Mouse (Mus musculus): ENCODE measurements around the gene Pten.
"Not testable (repeated sequence)": the region's sequence is repeated elsewhere in the genome, so short reads cannot be mapped to it uniquely, and the experiment has no call there.

The Pten gene

DNA sequence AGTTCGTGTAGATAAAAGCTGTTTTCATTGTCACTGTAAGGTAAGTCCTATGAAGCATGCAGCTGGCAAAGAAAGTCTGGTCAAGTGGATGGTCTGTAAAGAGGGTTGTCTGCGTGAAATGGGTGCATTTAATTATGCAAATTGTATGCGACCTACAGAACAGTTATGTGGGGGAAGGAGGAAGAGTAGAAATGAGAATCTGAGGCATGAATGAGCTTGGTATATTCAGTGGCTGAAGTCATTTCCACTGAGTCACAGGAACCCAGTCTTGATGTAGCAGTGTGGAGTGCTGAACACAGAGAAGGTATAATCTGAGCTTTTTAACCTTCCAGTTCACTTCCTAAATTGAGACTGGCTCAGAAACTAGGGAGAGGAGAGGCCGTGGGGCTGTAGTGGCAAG, 61.5 kb downstream of the Pten start:
- DNase-seq (ENCODE audit: low spot score) = no peak

DNA sequence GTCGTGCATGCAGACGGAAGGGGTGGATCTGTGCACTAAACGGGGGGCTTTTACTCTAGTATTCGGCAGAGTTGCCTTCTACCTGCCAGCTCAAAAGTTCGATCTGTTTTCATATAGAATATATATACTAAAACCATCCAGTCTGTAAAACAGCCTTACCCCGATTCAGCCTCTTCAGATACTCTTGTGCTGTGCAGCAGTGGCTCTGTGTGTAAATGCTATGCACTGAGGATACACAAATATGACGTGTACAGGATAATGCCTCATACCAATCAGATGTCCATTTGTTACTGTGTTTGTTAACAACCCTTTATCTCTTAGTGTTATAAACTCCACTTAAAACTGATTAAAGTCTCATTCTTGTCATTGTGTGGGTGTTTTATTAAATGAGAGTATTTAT, 65.7 kb downstream of the Pten start:
- DNase-seq (ENCODE audit: low spot score) = not testable (repeated sequence)

DNA sequence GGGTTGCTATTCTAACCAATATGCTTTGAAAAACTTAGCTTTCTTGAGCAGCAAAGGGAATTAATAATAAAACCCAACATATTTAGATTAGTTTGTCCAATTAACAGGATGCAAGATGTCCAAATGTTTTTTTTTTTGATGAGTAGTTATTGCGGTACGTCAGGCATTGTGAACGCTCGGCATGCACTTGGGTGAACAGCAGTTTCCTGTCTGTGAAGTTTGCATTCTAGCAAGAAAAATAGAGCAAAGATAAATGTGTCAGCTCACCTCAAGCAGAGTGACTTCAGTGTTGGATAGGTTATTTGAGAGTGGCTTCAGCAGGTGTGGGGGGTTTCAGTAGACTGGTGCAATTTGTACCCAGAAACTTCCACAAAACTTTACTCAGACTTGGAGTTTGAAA, 69.3 kb downstream of the Pten start:
- DNase-seq (ENCODE audit: low spot score) = no peak

DNA sequence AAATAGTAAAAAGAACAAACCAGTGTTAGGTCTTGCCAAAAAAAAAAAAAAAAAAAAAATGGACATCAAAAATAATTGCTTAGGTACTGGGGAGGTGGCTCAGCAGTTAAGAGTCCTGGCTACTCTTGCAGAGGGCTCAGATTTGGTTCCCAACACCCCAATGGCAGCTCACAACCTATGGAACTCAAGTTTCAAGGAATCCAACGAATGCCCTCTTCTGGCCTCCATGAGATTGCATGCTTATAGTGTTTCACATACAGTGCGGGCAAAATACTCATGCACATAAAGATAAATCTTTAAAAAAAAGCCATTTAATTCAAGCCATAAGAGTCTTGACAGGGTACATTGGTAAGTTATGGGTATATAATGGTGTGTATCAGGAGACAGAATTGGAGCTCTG, 72.6 kb downstream of the Pten start:
- no peak for DNase-seq (ENCODE audit: low spot score)

DNA sequence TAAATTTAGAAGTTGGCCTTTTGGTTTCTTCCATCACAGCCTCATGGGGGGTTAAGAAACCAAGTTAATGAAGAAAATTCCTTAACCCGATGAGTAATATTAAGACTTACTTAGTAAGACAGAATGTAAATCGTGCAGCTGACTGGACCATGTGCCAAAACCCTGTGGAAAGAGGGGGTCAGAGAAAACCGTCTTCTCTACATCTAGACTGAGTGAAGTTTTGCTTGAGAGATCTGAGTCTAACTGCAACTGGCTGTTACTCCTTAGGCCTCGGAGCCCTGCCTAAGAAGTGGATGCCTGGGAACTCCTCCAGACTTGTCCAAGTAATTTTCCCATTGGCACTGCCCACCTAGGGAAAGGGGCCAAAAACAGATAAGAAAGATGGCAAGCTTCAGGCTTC, 74.0 kb downstream of the Pten start:
- DNase-seq (ENCODE audit: low spot score) = no peak

DNA sequence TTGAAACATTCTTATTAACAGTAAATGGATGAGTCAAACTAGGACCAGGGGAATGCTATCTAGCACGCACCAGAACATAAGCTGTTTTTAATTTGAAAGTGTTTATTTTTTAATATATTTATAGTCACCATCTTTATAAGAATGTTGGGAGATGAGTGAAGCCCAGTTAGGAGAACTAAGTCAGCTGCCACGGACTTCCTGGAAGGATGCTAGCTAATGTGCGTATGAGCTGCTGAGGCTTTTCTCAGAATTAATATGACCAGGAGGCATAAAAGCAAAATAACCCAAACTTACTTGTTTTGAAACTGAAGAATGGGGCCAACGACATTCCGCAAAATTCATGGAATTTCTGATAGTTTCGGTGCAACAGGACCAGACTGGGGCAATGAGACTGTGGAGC, 83.2 kb downstream of the Pten start:
- no peak for DNase-seq (ENCODE audit: low spot score)

DNA sequence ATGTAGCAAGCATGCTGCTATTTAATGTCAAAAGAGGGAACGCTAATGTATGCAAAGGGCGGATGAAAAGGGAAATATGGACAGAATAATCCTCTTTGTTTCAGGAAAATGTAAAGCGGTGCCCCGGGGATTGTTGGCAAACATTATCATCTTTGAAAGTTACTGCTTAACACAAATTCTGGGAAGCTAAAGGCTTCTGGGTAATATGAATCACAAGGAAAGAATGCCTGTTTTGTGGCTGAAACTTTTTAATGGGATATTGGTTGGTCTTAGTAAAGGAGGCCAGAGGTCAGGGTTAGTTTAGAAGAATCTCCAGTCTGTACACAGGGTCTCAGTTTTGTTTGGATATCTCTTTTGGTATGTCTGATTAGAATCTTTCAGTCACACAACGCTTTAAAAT, 87.2 kb downstream of the Pten start:
- DNase-seq (ENCODE audit: low spot score) = no peak

DNA sequence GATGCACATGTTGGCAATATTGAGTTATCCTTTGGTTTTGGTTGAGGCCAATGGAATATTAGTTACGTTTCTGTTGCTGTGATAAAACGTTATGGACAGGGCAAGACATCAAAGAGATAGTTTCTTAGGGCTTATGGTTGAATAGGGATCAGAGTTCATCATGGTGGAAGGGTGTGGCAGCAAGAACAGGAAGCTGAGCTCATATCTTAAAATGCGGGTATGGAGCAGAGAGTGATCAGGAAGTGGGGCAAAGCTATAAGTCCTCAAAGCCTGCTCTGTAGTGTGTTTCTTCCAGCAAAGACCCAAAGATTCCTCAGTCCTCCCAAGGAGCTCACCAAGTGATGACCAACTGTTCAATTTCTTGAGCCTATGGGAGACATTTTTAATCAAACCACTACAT, 90.7 kb downstream of the Pten start:
- DNase-seq (ENCODE audit: low spot score) = no peak

DNA sequence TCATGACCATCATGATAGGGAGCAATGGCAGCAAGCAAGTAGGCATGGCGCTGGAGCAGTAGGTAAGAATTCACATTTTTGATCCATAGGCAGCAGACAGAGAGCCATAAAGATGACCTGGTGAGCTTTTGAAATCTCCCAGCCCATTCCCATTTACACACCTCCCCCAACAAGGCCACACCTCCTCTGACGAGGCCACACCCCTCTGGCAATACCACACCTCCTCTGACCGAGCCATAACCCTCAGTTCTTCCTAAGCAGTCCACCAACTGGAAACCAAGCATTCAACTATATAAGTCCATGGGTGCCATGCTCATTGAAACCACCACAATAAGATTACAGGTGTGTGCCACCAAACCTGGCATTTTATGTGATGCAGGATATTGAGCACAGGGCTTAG, 95.0 kb downstream of the Pten start:
- no peak for DNase-seq (ENCODE audit: low spot score)

DNA sequence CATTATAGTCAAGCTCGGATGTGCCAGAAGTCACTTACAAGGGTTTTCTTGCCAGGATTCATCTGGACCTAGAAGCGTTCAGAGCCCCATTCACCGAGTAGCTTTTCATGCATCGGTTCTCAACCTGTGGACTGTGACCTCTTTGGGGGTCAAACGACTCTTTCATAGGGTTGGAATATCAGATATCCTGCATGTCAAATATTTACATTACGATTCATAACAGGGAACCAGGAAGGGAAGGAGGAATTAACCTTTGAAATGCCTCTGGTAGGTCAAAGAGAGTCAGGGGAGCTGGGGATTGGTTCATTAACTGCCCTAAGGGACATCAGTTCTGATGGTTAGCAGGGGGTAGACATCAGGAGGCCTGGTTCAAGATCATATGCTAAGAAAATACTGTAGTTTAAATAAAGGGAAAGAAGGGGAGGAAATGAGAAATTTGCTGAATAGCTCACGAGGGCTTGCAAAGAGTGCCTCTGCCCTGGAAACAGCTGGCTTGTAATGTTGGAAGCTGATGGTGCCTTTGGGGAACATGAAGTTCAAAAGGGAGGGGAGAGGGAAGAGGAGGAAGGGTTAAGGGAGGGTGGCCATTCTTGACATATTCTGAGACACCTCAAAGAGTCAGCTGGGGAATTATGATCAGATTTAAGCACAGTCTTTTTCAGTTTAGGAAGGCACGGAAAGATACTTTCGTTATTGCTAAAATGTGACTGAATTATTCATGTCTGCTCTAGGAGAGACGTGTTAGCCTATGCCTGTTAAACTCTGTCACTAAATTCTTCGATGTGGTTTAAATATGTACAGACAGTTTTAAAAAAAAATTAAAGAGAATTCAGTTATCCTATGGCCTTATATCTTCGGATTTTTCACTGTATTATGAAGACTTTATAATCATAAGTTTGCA, 104.6 kb downstream of the Pten start:
- DNase-seq (ENCODE audit: low spot score) = no peak

DNA sequence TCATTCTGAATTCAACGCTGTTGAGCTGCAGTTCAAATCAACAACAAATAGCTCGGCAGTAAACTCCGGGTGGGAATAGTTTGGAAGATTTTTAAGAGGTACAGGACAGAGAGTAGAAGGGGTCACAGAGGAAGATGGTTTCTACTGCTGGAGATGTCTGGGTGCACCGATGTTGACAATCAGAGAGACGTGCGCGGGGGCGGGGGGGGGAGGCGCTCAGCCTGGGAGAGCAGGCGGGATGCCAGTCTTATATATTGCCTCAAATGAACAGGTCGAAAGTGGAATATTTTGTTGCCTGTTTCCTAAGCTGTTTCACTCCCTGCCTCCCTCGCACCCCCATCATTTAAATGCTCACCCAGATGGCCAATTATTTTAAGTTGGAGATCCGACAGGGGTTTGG, 109.5 kb downstream of the Pten start:
- DNase-seq (ENCODE audit: low spot score) = no peak

DNA sequence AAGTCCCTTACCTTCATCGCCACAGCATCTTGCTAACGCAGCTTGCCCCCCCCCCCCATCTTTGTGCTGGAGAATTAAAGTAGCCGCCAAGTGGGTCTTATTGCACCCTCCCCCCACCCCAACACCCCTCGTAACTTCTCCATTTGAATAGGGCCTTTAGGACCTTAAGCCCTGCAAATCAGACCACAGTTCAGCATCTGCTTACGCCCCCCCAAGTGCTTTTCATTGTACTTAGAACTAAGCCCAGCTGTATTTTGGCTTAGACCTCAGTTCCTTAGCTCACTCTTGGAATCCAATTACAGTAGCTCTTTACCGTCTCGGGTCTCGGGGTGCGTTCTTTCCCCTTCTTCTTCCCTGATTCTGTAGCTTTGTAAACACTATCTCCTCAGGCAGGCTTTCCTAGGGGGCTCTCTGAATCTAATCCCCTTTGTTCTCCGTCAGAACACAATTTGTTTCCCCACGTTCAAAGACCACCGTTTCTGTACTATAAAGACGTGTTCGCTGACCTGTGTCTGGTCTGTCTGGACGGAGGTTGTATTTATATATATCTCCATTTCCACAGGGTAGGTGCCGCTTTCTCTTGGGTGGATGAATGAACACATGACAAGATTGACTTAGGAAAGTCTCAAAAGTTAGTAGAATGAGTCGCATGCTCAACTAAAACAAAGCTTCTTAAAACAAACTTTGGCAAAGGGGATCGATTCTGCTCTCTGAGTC, 110.0 kb downstream of the Pten start:
- no peak for DNase-seq (ENCODE audit: low spot score)

DNA sequence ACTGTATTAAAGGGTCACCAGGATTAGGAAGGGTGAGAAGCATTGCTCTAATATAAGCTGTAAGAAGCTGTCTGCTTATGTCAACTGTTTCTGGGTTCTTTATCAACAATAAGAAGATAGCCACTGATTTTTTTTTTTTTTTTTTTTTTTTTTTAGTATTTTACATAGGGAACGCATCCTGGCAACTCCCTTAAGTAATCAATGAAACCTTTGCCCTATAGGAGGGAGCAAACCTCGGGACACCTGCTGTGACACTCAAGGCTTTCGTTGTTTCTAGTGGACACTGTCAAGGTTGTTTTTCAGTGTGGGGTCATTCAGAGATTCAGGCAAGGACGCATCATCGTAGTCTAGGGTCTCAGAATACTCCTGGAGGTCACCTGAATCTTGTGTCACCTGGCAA, 111.3 kb downstream of the Pten start:
- DNase-seq (ENCODE audit: low spot score) = no peak

DNA sequence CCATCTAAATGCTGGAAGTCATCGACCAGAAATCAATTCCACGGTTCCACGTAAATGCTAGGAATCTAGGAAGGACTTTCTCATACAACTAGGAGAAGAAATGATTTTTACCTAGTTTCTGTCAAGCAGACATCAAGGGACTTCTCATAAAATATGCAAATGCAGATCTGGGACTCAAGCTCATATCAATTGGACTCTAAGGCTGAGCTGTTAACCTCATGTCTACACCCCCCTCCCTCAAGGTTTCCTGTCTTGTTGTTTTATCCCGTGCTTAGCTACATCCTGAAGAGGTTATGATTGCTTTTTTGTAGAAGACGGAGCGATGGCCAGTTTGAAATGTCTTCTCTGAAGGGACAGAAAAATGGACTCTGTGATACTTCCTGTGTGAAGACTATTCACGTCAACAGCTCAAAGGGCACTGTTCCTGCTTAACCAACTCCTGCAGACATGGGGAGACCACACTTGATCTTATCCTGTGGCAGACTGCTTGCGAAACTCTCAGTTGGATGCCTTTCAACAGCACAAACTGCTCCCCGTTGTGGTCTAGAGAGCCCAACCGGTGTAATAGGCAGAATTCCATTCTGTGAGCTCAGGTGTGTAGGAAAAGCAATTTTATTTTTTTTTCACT, 111.9 kb downstream of the Pten start:
- DNase-seq (ENCODE audit: low spot score) = no peak

DNA sequence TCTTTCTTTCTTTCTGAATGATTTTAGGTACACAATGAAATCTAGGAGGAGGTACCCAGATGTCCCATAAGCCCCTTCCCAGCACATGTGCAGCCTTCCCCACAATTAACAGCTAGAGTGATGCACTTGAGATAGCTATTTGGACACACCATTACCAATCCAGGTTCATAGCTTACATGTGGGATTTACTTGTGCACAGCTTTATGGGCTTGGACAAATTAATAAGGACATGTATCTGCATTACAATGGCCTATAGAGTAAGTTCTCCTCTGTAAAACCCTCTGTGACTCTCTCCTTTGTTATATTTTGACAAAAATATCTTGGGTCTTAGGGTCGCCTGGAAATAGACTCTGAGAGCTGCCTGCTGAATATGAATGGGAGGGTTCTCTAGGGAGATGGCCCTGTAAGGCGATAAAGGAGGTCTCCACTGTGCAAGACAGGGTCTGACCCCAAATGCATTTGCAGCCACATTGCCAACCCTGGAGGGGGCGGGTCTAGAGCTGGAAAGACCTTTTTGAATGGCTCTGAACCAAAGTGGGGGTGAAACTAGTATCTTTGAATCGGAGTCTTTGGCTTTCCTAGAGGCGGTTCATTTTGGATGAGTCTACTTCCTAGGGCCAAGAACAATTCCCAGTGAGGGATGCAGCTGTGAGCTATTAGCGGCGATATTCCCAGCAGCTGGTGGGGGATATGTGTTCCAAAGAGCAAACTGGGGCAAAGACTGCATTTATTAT, 116.8 kb downstream of the Pten start:
- DNase-seq (ENCODE audit: low spot score) = no peak
